Mouse (Mus musculus): ENCODE results near the gene Bloc1s5.

The Bloc1s5 gene

GRCm38 (mm10) chr13:38632556-38632955 lies 2.4 kb downstream of the Bloc1s5 start:
- TF ChIP-seq GATA4 (IDR thresholded peaks at IDR 0.05; ENCODE audit: insufficient replicate concordance, low read length): no peak

GRCm38 (mm10) chr13:38626229-38626525 lies 8.7 kb downstream of the Bloc1s5 start:
- TF ChIP-seq GATA4 (IDR thresholded peaks at IDR 0.05; ENCODE audit: insufficient replicate concordance, low read length): no peak

- no peak for TF ChIP-seq GATA4 (IDR thresholded peaks at IDR 0.05; ENCODE audit: insufficient replicate concordance, low read length)
Measured at GRCm38 (mm10) chr13:38625492-38626228, 9.2 kb downstream of the Bloc1s5 start.

GRCm38 (mm10) chr13:38624292-38624902 lies 10.5 kb downstream of the Bloc1s5 start:
- no peak for TF ChIP-seq GATA4 (IDR thresholded peaks at IDR 0.05; ENCODE audit: insufficient replicate concordance, low read length)

- TF ChIP-seq GATA4 (IDR thresholded peaks at IDR 0.05; ENCODE audit: insufficient replicate concordance, low read length): no peak
Measured at GRCm38 (mm10) chr13:38623296-38623695, 11.6 kb downstream of the Bloc1s5 start.

- no peak for TF ChIP-seq GATA4 (IDR thresholded peaks at IDR 0.05; ENCODE audit: insufficient replicate concordance, low read length)
Measured at GRCm38 (mm10) chr13:38616887-38617286, 18.0 kb downstream of the Bloc1s5 start.

- TF ChIP-seq GATA4 (IDR thresholded peaks at IDR 0.05; ENCODE audit: insufficient replicate concordance, low read length): no peak
Measured at GRCm38 (mm10) chr13:38615656-38616055, 19.3 kb downstream of the Bloc1s5 start.

- peak; percentile 80 for TF ChIP-seq GATA4 (IDR thresholded peaks at IDR 0.05; ENCODE audit: insufficient replicate concordance, low read length)
Measured at GRCm38 (mm10) chr13:38614298-38614697, 20.6 kb downstream of the Bloc1s5 start.

GRCm38 (mm10) chr13:38613583-38613982 lies 21.3 kb downstream of the Bloc1s5 start:
- no peak for TF ChIP-seq GATA4 (IDR thresholded peaks at IDR 0.05; ENCODE audit: insufficient replicate concordance, low read length)

GRCm38 (mm10) chr13:38612608-38613007 lies 22.3 kb downstream of the Bloc1s5 start:
- TF ChIP-seq GATA4 (IDR thresholded peaks at IDR 0.05; ENCODE audit: insufficient replicate concordance, low read length): no peak

- TF ChIP-seq GATA4 (IDR thresholded peaks at IDR 0.05; ENCODE audit: insufficient replicate concordance, low read length): no peak
Measured at GRCm38 (mm10) chr13:38612179-38612578, 22.7 kb downstream of the Bloc1s5 start.

- TF ChIP-seq GATA4 (IDR thresholded peaks at IDR 0.05; ENCODE audit: insufficient replicate concordance, low read length): 0 out of 2 replicates have a peak, but pooled peaks have one; percentile 45
Measured at GRCm38 (mm10) chr13:38610336-38610735, 24.6 kb downstream of the Bloc1s5 start.

- no peak for TF ChIP-seq GATA4 (IDR thresholded peaks at IDR 0.05; ENCODE audit: insufficient replicate concordance, low read length)
Measured at GRCm38 (mm10) chr13:38607130-38607529, 27.8 kb downstream of the Bloc1s5 start.

GRCm38 (mm10) chr13:38605353-38605752 lies 29.6 kb downstream of the Bloc1s5 start:
- no peak for TF ChIP-seq GATA4 (IDR thresholded peaks at IDR 0.05; ENCODE audit: insufficient replicate concordance, low read length)

- no peak for TF ChIP-seq GATA4 (IDR thresholded peaks at IDR 0.05; ENCODE audit: insufficient replicate concordance, low read length)
Measured at GRCm38 (mm10) chr13:38602966-38603365, 31.9 kb downstream of the Bloc1s5 start.

GRCm38 (mm10) chr13:38602243-38602832 lies 32.6 kb downstream of the Bloc1s5 start:
- no peak for TF ChIP-seq GATA4 (IDR thresholded peaks at IDR 0.05; ENCODE audit: insufficient replicate concordance, low read length)

Data from liver, adult (tissue).